Mouse (Mus musculus): ENCODE results near the gene Acadl. TPM values are rescaled to one million over a fixed set of nuclear protein-coding genes. Genes with fewer than 3 reads are reported as not detected.

The Acadl gene
- polyA plus RNA-seq, 1 experiment from 2014 or later, result 52.2 TPM

- H3K36me3 ChIP-seq (ENCODE audit: control insufficient read depth, insufficient read depth, low read length), result no peaks in the 10 kb centered on the region
- H3K9ac ChIP-seq (ENCODE audit: low read length), result no peak overlapping the region
- H3K4me3 ChIP-seq (ENCODE audit: low read depth, low read length), result no peak overlapping the region
- DNase-seq (ENCODE audit: low spot score) (no peak), ATAC-seq (replicated peaks; ENCODE audit: low FRiP score) (peak; percentile 28; the same call in 1 of the 2 replicates)
- H3K9me3 ChIP-seq (ENCODE audit: control insufficient read depth, low read length), result no peaks in the 10 kb centered on the region
- WGBS, result 68% methylated on average over 6 of the region's 6 CpGs
- no peak overlapping the region for H3K4me2 ChIP-seq (ENCODE audit: low read depth, low read length, severe bottlenecking)
- no peaks in the 10 kb centered on the region for H3K27me3 ChIP-seq (ENCODE audit: control insufficient read depth, insufficient read depth, low read length)
- no peak overlapping the region for H3K27ac ChIP-seq (ENCODE audit: low read depth, low read length)
- no peaks in the 10 kb centered on the region; the same call in none of the 2 replicates for H3K4me1 ChIP-seq (replicated peaks; ENCODE audit: control insufficient read depth, insufficient read depth, low read length)
These were observed 32.2 kb upstream of the Acadl start for GRCm38 (mm10) chr1:66895093-66895836.

GRCm38 (mm10) chr1:66887175-66887574, 24.1 kb upstream of the Acadl start:
- Histone ChIP-seq H3K4me1 (replicated peaks; ENCODE audit: control insufficient read depth, insufficient read depth, low read length) (no peaks in the 10 kb centered on the region), H3K4me2 (ENCODE audit: low read depth, low read length, severe bottlenecking) (no peak overlapping the region), H3K27me3 (ENCODE audit: control insufficient read depth, insufficient read depth, low read length) (no peaks in the 10 kb centered on the region), H3K36me3 (ENCODE audit: control insufficient read depth, insufficient read depth, low read length) (no peaks in the 10 kb centered on the region), H3K9me3 (ENCODE audit: control insufficient read depth, low read length) (no peaks in the 10 kb centered on the region), H3K9ac (ENCODE audit: low read length) (no peak overlapping the region), H3K27ac (ENCODE audit: low read depth, low read length) (no peak overlapping the region), H3K4me3 (ENCODE audit: low read depth, low read length) (no peak overlapping the region)
- no peak for DNase-seq (ENCODE audit: low spot score)
- 96% methylated on average over 1 of the region's 1 CpGs for WGBS
- ATAC-seq (replicated peaks; ENCODE audit: low FRiP score), result no peak

GRCm38 (mm10) chr1:66880217-66880616, 17.1 kb upstream of the Acadl start:
- no peak overlapping the region for H3K9ac ChIP-seq (ENCODE audit: low read length)

GRCm38 (mm10) chr1:66874740-66875139, 11.7 kb upstream of the Acadl start:
- H3K4me3 ChIP-seq (ENCODE audit: low read depth, low read length), result no peak overlapping the region
- H3K4me2 ChIP-seq (ENCODE audit: low read depth, low read length, severe bottlenecking), result no peak overlapping the region
- H3K9me3 ChIP-seq (ENCODE audit: control insufficient read depth, low read length), result no peaks in the 10 kb centered on the region; the same call in 1 of the 2 replicates
- H3K27me3 ChIP-seq (ENCODE audit: control insufficient read depth, insufficient read depth, low read length), result no peaks in the 10 kb centered on the region
- no peaks in the 10 kb centered on the region for H3K36me3 ChIP-seq (ENCODE audit: control insufficient read depth, insufficient read depth, low read length)
- H3K27ac ChIP-seq (ENCODE audit: low read depth, low read length), result no peak overlapping the region
- no peak overlapping the region for H3K9ac ChIP-seq (ENCODE audit: low read length)
- H3K4me1 ChIP-seq (replicated peaks; ENCODE audit: control insufficient read depth, insufficient read depth, low read length), result no peaks in the 10 kb centered on the region
- DNase-seq (ENCODE audit: low spot score) (no peak), ATAC-seq (replicated peaks; ENCODE audit: low FRiP score) (no peak)
- 94% methylated on average over 6 of the region's 6 CpGs for WGBS

More at GRCm38 (mm10) chr1:66880217-66880616, 17.1 kb upstream of the Acadl start:
- DNase-seq (ENCODE audit: low spot score) (no peak), ATAC-seq (replicated peaks; ENCODE audit: low FRiP score) (no peak)
- Histone ChIP-seq H3K27me3 (ENCODE audit: control insufficient read depth, insufficient read depth, low read length) (no peaks in the 10 kb centered on the region), H3K4me3 (ENCODE audit: low read depth, low read length) (no peak overlapping the region), H3K27ac (ENCODE audit: low read depth, low read length) (no peak overlapping the region), H3K36me3 (ENCODE audit: control insufficient read depth, insufficient read depth, low read length) (no peaks in the 10 kb centered on the region), H3K9me3 (ENCODE audit: control insufficient read depth, low read length) (no peaks in the 10 kb centered on the region; the same call in 1 of the 2 replicates), H3K4me1 (replicated peaks; ENCODE audit: control insufficient read depth, insufficient read depth, low read length) (no peaks in the 10 kb centered on the region), H3K4me2 (ENCODE audit: low read depth, low read length, severe bottlenecking) (no peak overlapping the region)
- WGBS, result 98% methylated on average over 2 of the region's 2 CpGs

GRCm38 (mm10) chr1:66871591-66871990, 8.5 kb upstream of the Acadl start:
- H3K4me1 ChIP-seq (replicated peaks; ENCODE audit: control insufficient read depth, insufficient read depth, low read length), result no peaks in the 10 kb centered on the region
- no peaks in the 10 kb centered on the region for H3K36me3 ChIP-seq (ENCODE audit: control insufficient read depth, insufficient read depth, low read length)
- H3K4me3 ChIP-seq (ENCODE audit: low read depth, low read length), result no peak overlapping the region
- no peaks in the 10 kb centered on the region for H3K9me3 ChIP-seq (ENCODE audit: control insufficient read depth, low read length)
- DNase-seq (ENCODE audit: low spot score) (no peak), ATAC-seq (replicated peaks; ENCODE audit: low FRiP score) (no peak)
- H3K9ac ChIP-seq (ENCODE audit: low read length), result no peak overlapping the region
- no peak overlapping the region for H3K4me2 ChIP-seq (ENCODE audit: low read depth, low read length, severe bottlenecking)
- H3K27ac ChIP-seq (ENCODE audit: low read depth, low read length), result no peak overlapping the region
- no peaks in the 10 kb centered on the region for H3K27me3 ChIP-seq (ENCODE audit: control insufficient read depth, insufficient read depth, low read length)
- WGBS, result 85% methylated on average over 7 of the region's 7 CpGs

GRCm38 (mm10) chr1:66865633-66866032, 2.6 kb upstream of the Acadl start:
- Histone ChIP-seq H3K27me3 (ENCODE audit: control insufficient read depth, insufficient read depth, low read length) (no peaks in the 10 kb centered on the region), H3K9me3 (ENCODE audit: control insufficient read depth, low read length) (no peaks in the 10 kb centered on the region), H3K27ac (ENCODE audit: low read depth, low read length) (no peak overlapping the region), H3K4me1 (replicated peaks; ENCODE audit: control insufficient read depth, insufficient read depth, low read length) (peaks cover 6% of the 10 kb centered on the region; the same call in 1 of the 2 replicates), H3K4me3 (ENCODE audit: low read depth, low read length) (no peak overlapping the region), H3K9ac (ENCODE audit: low read length) (no peak overlapping the region), H3K4me2 (ENCODE audit: low read depth, low read length, severe bottlenecking) (no peak overlapping the region), H3K36me3 (ENCODE audit: control insufficient read depth, insufficient read depth, low read length) (no peaks in the 10 kb centered on the region)
- no peak for ATAC-seq (replicated peaks; ENCODE audit: low FRiP score)
- 86% methylated on average over 4 of the region's 4 CpGs for WGBS
- no peak for DNase-seq (ENCODE audit: low spot score)

GRCm38 (mm10) chr1:66863741-66864495, 841 bp upstream of the Acadl start:
- peak overlapping the region; percentile 75; the same call in 1 of the 2 replicates for H3K4me3 ChIP-seq (ENCODE audit: low read depth, low read length)

GRCm38 (mm10) chr1:66861764-66862672, 1.1 kb downstream of the Acadl start:
- Histone ChIP-seq H3K4me1 (replicated peaks; ENCODE audit: control insufficient read depth, insufficient read depth, low read length) (peaks cover 6% of the 10 kb centered on the region; the same call in 1 of the 2 replicates), H3K4me2 (ENCODE audit: low read depth, low read length, severe bottlenecking) (peak overlapping the region; percentile 88), H3K27me3 (ENCODE audit: control insufficient read depth, insufficient read depth, low read length) (no peaks in the 10 kb centered on the region), H3K9me3 (ENCODE audit: control insufficient read depth, low read length) (no peaks in the 10 kb centered on the region), H3K27ac (ENCODE audit: low read depth, low read length) (no peak overlapping the region), H3K4me3 (ENCODE audit: low read depth, low read length) (peak overlapping the region; percentile 75), H3K9ac (ENCODE audit: low read length) (peak overlapping the region; percentile 79; the same call in 1 of the 2 replicates), H3K36me3 (ENCODE audit: control insufficient read depth, insufficient read depth, low read length) (no peaks in the 10 kb centered on the region)
- DNase-seq (ENCODE audit: low spot score) (no peak), ATAC-seq (replicated peaks; ENCODE audit: low FRiP score) (peak; percentile 37)
- 14% methylated on average over 14 of the region's 14 CpGs for WGBS

More at GRCm38 (mm10) chr1:66863741-66864495, 841 bp upstream of the Acadl start:
- Histone ChIP-seq H3K27ac (ENCODE audit: low read depth, low read length) (no peak overlapping the region), H3K36me3 (ENCODE audit: control insufficient read depth, insufficient read depth, low read length) (no peaks in the 10 kb centered on the region), H3K4me2 (ENCODE audit: low read depth, low read length, severe bottlenecking) (no peak overlapping the region), H3K4me1 (replicated peaks; ENCODE audit: control insufficient read depth, insufficient read depth, low read length) (peaks cover 6% of the 10 kb centered on the region; the same call in 1 of the 2 replicates), H3K27me3 (ENCODE audit: control insufficient read depth, insufficient read depth, low read length) (no peaks in the 10 kb centered on the region), H3K9me3 (ENCODE audit: control insufficient read depth, low read length) (no peaks in the 10 kb centered on the region), H3K9ac (ENCODE audit: low read length) (no peak overlapping the region)
- WGBS, result 20% methylated on average over 9 of the region's 9 CpGs
- ATAC-seq (replicated peaks; ENCODE audit: low FRiP score), result no peak
- DNase-seq (ENCODE audit: low spot score), result no peak

Data from forebrain, embryonic 11.5 days (tissue).